In the genomic region with DNA sequence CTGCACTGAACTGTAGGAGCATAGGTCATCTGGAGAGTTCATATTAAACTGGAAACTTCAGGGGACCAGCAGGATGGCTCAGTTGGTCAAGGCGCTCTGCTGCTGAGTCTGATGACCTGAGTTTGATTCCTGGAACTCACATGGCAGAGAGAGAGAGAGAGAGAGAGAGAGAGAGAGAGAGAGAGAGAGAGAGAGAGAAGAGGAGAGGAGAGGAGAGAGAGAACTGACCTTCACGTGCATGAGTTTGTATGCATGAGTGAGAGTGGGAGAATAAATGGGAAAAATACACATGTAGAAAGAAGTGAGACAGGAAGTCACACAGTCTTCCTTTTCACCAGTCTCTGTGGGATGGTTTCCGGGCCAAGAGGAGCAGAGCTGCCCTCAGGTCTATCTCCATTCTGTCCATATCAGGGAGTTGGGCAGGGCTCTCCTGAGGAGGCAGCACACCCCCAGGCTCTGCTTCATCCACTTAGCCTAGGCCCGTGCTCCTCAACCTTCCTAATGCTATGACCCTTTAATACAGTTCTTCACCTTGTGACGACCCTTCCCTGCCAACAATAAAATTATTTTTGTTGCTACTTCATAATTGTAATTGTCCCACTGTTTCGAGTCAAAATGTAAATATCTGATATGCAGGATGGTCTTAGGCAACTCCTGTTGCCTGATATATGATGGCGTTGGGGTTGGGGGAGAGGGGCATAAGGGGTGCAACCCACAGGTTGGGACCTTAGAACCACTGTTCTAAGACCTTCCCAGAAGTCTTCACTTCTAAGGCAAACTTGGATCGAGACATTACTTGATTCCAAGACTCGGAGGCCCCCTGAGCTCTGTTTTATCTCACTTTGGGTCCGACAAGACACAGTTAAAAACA, we compare ENCODE assay signal across 10 mouse cellular contexts. TPM values are rescaled to one million over a fixed set of nuclear protein-coding genes. Genes with fewer than 3 reads are reported as not detected.
DNase-seq lines count a peak whose midpoint lies in the region; ATAC-seq and TF ChIP-seq lines count a peak whose summit lies in the region.
"Not testable (repeated sequence)": the region's sequence is repeated elsewhere in the genome, so short reads cannot be mapped to it uniquely, and the experiment has no call there.
"Had no signal": no experiment of that assay in that cellular context is flagged by ENCODE, and none has a peak within 500 bp of the region (broad histone marks: within the 10 kb centered on the region; RNA-seq: fewer than 3 reads in every experiment).

No protein-coding gene starts in this region.

- H3K27me3 ChIP-seq in heart, embryonic 14.5 days (ENCODE audit: control insufficient read depth, insufficient read depth, low read length); hindbrain, embryonic 16.5 days (replicated peaks; ENCODE audit: control insufficient read depth, insufficient read depth, low read length); kidney, embryonic 16.5 days (ENCODE audit: insufficient read depth, low read length); liver, embryonic 14.5 days (ENCODE audit: control insufficient read depth, insufficient read depth, low read length); midbrain, embryonic 12.5 days; neural tube, embryonic 14.5 days (ENCODE audit: control insufficient read depth, insufficient read depth, low read length): not testable (repeated sequence)

- not testable (repeated sequence) for H3K4me2 ChIP-seq in heart, embryonic 14.5 days (ENCODE audit: low read length); hindbrain, embryonic 16.5 days (ENCODE audit: low read length); kidney, embryonic 16.5 days (replicated peaks; ENCODE audit: low read depth, low read length); liver, embryonic 14.5 days (ENCODE audit: low read depth); midbrain, embryonic 12.5 days (replicated peaks); neural tube, embryonic 14.5 days (ENCODE audit: low read depth, low read length)

- peak; percentile 55; the same call in 1 of the 2 replicates for ATAC-seq in erythroid progenitor cell, adult 5-6 weeks (replicated peaks; ENCODE audit: low FRiP score, poor library complexity, severe bottlenecking)
- peak; percentile 78 for ATAC-seq in heart, embryonic 14.5 days (ENCODE audit: insufficient number of reproducible peaks, insufficient read depth, low FRiP score, low read depth)
- ATAC-seq in hindbrain, embryonic 16.5 days: peak; percentile 73
- peak; percentile 95 for ATAC-seq in kidney, embryonic 16.5 days (ENCODE audit: low FRiP score, low TSS enrichment)
- ATAC-seq in liver, embryonic 14.5 days (ENCODE audit: insufficient read depth): peak; percentile 50; the same call in 1 of the 2 replicates
- peak; percentile 86 for ATAC-seq in midbrain, embryonic 12.5 days (ENCODE audit: low FRiP score, low read depth)
- ATAC-seq in neural tube, embryonic 14.5 days (ENCODE audit: low read depth): peak; percentile 81; the same call in 1 of the 2 replicates

- not testable (repeated sequence) for H3K9me3 ChIP-seq in heart, embryonic 14.5 days (ENCODE audit: control insufficient read depth, low read length); hindbrain, embryonic 16.5 days (ENCODE audit: control insufficient read depth, low read length); kidney, embryonic 16.5 days (ENCODE audit: low read length); liver, embryonic 14.5 days (ENCODE audit: control insufficient read depth, low read length); midbrain, embryonic 12.5 days; neural tube, embryonic 14.5 days (ENCODE audit: control insufficient read depth, low read length)

- not testable (repeated sequence) for H3K36me3 ChIP-seq in heart, embryonic 14.5 days (ENCODE audit: control insufficient read depth, insufficient read depth, low read length); hindbrain, embryonic 16.5 days (ENCODE audit: control insufficient read depth, insufficient read depth, low read length); kidney, embryonic 16.5 days (ENCODE audit: insufficient read depth, low read length); liver, embryonic 14.5 days (replicated peaks; ENCODE audit: control insufficient read depth, insufficient read depth, low read depth); midbrain, embryonic 12.5 days; neural tube, embryonic 14.5 days (ENCODE audit: control insufficient read depth, insufficient read depth, low read length)

- H3K9ac ChIP-seq in heart, embryonic 14.5 days (ENCODE audit: low read length); hindbrain, embryonic 16.5 days (ENCODE audit: low read depth, low read length); kidney, embryonic 16.5 days (replicated peaks; ENCODE audit: low read length); liver, embryonic 14.5 days (replicated peaks); midbrain, embryonic 12.5 days (replicated peaks); neural tube, embryonic 14.5 days (replicated peaks; ENCODE audit: low read depth, low read length): not testable (repeated sequence)

- H3K27ac ChIP-seq in heart, embryonic 14.5 days (replicated peaks in 1 of 2; ENCODE audit: control insufficient read depth in 1 of 2, insufficient read depth in 1 of 2, low read depth in 2 of 2, low read length in 2 of 2); hindbrain, embryonic 16.5 days (ENCODE audit: low read depth, low read length); kidney, embryonic 16.5 days (ENCODE audit: low read length); liver, embryonic 14.5 days; midbrain, embryonic 12.5 days (replicated peaks); neural tube, embryonic 14.5 days (ENCODE audit: low read depth, low read length): not testable (repeated sequence)

- not testable (repeated sequence) for H3K4me3 ChIP-seq in heart, embryonic 14.5 days (ENCODE audit: control insufficient read depth in 1 of 2, insufficient read depth in 1 of 2, low read depth in 1 of 2, low read length in 2 of 2); hindbrain, embryonic 16.5 days (ENCODE audit: low read length); kidney, embryonic 16.5 days (ENCODE audit: low read length); liver, embryonic 14.5 days (ENCODE audit: insufficient read depth in 1 of 2, low read depth in 2 of 2, low read length in 2 of 2); midbrain, embryonic 12.5 days; neural tube, embryonic 14.5 days (ENCODE audit: low read depth, low read length)

- H3K4me1 ChIP-seq in heart, embryonic 14.5 days (ENCODE audit: control insufficient read depth in 2 of 2, insufficient read depth in 2 of 2, low read length in 2 of 2); hindbrain, embryonic 16.5 days (ENCODE audit: control insufficient read depth, insufficient read depth, low read depth, low read length); kidney, embryonic 16.5 days (ENCODE audit: insufficient read depth, low read length); liver, embryonic 14.5 days (replicated peaks; ENCODE audit: control insufficient read depth in 2 of 2, insufficient read depth in 2 of 2, low read length in 1 of 2); midbrain, embryonic 12.5 days; neural tube, embryonic 14.5 days (ENCODE audit: control insufficient read depth, insufficient read depth, low read length): not testable (repeated sequence)

- not testable (repeated sequence) for TF ChIP-seq EP300 in liver, embryonic 14.5 days (IDR thresholded peaks at IDR 0.05; ENCODE audit: low read depth)

- not testable (repeated sequence) for TF ChIP-seq CTCF in liver, embryonic 14.5 days (IDR thresholded peaks at IDR 0.05; ENCODE audit: low read depth)

- WGBS in heart, embryonic 14.5 days: 71% methylated on average over 4 of the region's 10 CpGs
- 84% methylated on average over 5 of the region's 10 CpGs for WGBS in hindbrain, embryonic 16.5 days
- 86% methylated on average over 5 of the region's 10 CpGs for WGBS in kidney, embryonic 16.5 days
- WGBS in liver, embryonic 14.5 days (ENCODE audit: insufficient replicate concordance): 63% methylated on average over 5 of the region's 10 CpGs
- WGBS in midbrain, embryonic 12.5 days: 86% methylated on average over 8 of the region's 10 CpGs
- 89% methylated on average over 5 of the region's 10 CpGs for WGBS in neural tube, embryonic 14.5 days

- DNase-seq in liver, embryonic 14.5 days (ENCODE audit: low read depth in 3 of 3, low spot score in 3 of 3): not testable (repeated sequence)

RNA-seq across cellular contexts. Expression of a gene that starts 16.2 kb away (rescaled TPM):
- not detected in 2 replicates for total RNA-seq in erythroid progenitor cell, adult 5-6 weeks (2015; ENCODE audit: low replicate concordance)
- total RNA-seq in erythroid progenitor cell, adult 5-6 weeks (2017; ENCODE audit: low replicate concordance): not detected in 2 replicates
- 0.18 and 0.39 TPM in 2 replicates for polyA plus RNA-seq in heart, embryonic 14.5 days (2014; fragmentation: Nextera tagmentation; extraction: Ambion mirVana)
- polyA plus RNA-seq in hindbrain, embryonic 16.5 days (2015; fragmentation: Nextera tagmentation; extraction: Ambion mirVana): 0.33 TPM in 1 of 2 replicates, not detected in the other
- polyA plus RNA-seq in kidney, embryonic 16.5 days (2015; fragmentation: Nextera tagmentation; extraction: Ambion mirVana): not detected in 2 replicates
- polyA plus RNA-seq in liver, embryonic 14.5 days (2012; rRNA removed): not detected in 2 replicates
- polyA plus RNA-seq in liver, embryonic 14.5 days (2014; fragmentation: Nextera tagmentation; extraction: Ambion mirVana): not detected in 2 replicates
- polyA plus RNA-seq in midbrain, embryonic 12.5 days (2016; fragmentation: Nextera tagmentation; extraction: Ambion mirVana): not detected in 2 replicates
- polyA plus RNA-seq in neural tube, embryonic 14.5 days (2014; fragmentation: Nextera tagmentation; extraction: Ambion mirVana): 0.33 TPM in 1 of 2 replicates, not detected in the other
- polyA plus RNA-seq: G1E; gonadal fat pad, adult 2 months; spleen, adult 2 months had no signal
